Mouse (Mus musculus) limb, embryonic 14.5 days (tissue): ENCODE measurements around the gene Spats1. TPM values are rescaled to one million over a fixed set of nuclear protein-coding genes. Genes with fewer than 3 reads are reported as not detected.

Experiments used
- ATAC-seq: fragments of 200-750 bp; cut with Nextera tagmentation; 2 replicates; pipeline ENCODE4 v1.8.0; 2017; ENCODE audit warnings: low read depth, moderate number of reproducible peaks, moderate TSS enrichment; ENCODE audit not compliant: low FRiP score
- DNase-seq: peaks from one replicate; pipeline ENCODE4 v3.0.0-alpha.2; 2015; ENCODE audit warnings: low spot score
- H3K27ac ChIP-seq: fragments of 300-500 bp; sonication (generic); replicated peaks from 2 replicates; pipeline ENCODE4 v1.5.1; 2014; ENCODE audit warnings: low read depth, mild to moderate bottlenecking, low read length, moderate library complexity, mixed read lengths
- H3K27me3 ChIP-seq: fragments of 300-500 bp; sonication (generic); 2 replicates; pipeline ENCODE4 v1.6.1; 2014; ENCODE audit warnings: low read length, mixed read lengths; ENCODE audit not compliant: control insufficient read depth, insufficient read depth
- H3K36me3 ChIP-seq: fragments of 300-500 bp; sonication (generic); 2 replicates; pipeline ENCODE4 v1.6.1; 2014; ENCODE audit warnings: mild to moderate bottlenecking, low read length, moderate library complexity, mixed read lengths; ENCODE audit not compliant: control insufficient read depth, insufficient read depth
- H3K4me1 ChIP-seq: fragments of 300-500 bp; sonication (generic); 2 replicates; pipeline ENCODE4 v1.6.1; 2014; ENCODE audit warnings: antibody characterized with exemption, low read length, mixed read lengths; ENCODE audit not compliant: control insufficient read depth, insufficient read depth
- H3K4me2 ChIP-seq: fragments of 300-500 bp; sonication (generic); replicated peaks from 2 replicates; pipeline ENCODE4 v1.6.1; 2014; ENCODE audit warnings: low read depth, mild to moderate bottlenecking, low read length, moderate library complexity; ENCODE audit not compliant: severe bottlenecking
- H3K4me3 ChIP-seq: fragments of 300-500 bp; sonication (generic); replicated peaks from 2 replicates; pipeline ENCODE4 v1.5.1; 2014; ENCODE audit warnings: low read length
- H3K9ac ChIP-seq: fragments of 300-500 bp; sonication (generic); 2 replicates; pipeline ENCODE4 v1.6.1; 2014; ENCODE audit warnings: mild to moderate bottlenecking, low read depth, low read length, moderate library complexity; ENCODE audit not compliant: severe bottlenecking
- H3K9me3 ChIP-seq: fragments of 300-500 bp; sonication (generic); 2 replicates; pipeline ENCODE4 v1.6.1; 2016; ENCODE audit warnings: low read length; ENCODE audit not compliant: control insufficient read depth
- POLR2A ChIP-seq: fragments of 200-500 bp; IDR thresholded peaks from 2 replicates; pipeline ENCODE4 v1.8.0; 2012; ENCODE audit warnings: inconsistent platforms, mild to moderate bottlenecking, moderate library complexity, borderline replicate concordance; ENCODE audit not compliant: insufficient read depth, insufficient read length; ENCODE audit errors: extremely low read depth
- WGBS: fragments of 180-500 bp; shearing (Covaris S2); extraction: QIAGEN DNeasy Blood & Tissue Kit; methylation state at CpG from one replicate; pipeline ENCODE4 v1.1.7; 2014; 5-methylcytosine and 5-hydroxymethylcytosine counted together
- polyA plus RNA-seq, 2 experiments: library from polyadenylated mRNA; depleted of rRNA in 1 of 2; stranded (reverse) in 1 of 2; unstranded in 1 of 2; fragments of >200 nt; fragmentation: Nextera tagmentation in 1 of 2; extraction: Ambion mirVana in 1 of 2; gene quantifications; 2 replicates each; pipeline versions ENCODE4 v1.2.1 to v1.2.3; 2012 to 2014

Spats1 gene
- polyA plus RNA-seq, 2 experiments = 0.44 to 0.62 TPM

DNA sequence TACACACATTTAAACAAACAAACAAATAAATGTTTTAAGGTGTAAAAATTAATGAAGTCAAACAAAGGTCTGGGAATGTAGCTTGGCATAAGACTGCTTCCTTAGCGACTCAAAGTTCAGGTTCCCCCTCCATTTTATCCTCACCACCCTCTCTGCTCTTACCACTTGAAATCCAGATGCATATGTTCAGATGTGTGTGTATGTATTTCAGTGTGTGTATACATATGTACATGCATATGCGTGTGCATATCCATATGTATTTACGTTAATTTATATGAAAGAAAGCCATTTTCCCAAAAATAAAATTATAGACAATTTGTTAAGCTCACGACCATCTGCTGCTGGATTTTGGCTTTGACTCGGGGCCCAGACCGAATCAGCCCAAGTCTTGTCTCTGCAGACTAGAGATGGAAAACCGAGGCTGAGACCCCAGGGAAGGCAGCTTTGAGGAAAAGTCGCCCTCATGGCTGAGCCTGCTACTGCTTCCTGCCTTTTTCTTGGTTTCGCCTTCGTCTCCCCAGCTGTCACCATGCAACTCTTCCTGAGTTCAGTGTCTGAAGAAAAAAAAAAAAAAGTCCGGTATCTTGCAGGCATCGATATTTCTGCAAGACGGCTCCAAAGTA is 15.4 kb upstream of the Spats1 start:
- no peaks in the 10 kb centered on the region for H3K4me1 ChIP-seq
- no peak for TF ChIP-seq POLR2A
- H3K36me3 ChIP-seq = no peaks in the 10 kb centered on the region
- WGBS = 72% methylated on average over 13 of the region's 13 CpGs
- ATAC-seq (no peak), DNase-seq (no peak)
- H3K27me3 ChIP-seq = no peaks in the 10 kb centered on the region
- H3K9me3 ChIP-seq = no peaks in the 10 kb centered on the region
- no peak overlapping the region for H3K27ac ChIP-seq
- H3K4me3 ChIP-seq = no peak overlapping the region
- no peak overlapping the region for H3K9ac ChIP-seq
- no peak overlapping the region for H3K4me2 ChIP-seq

DNA sequence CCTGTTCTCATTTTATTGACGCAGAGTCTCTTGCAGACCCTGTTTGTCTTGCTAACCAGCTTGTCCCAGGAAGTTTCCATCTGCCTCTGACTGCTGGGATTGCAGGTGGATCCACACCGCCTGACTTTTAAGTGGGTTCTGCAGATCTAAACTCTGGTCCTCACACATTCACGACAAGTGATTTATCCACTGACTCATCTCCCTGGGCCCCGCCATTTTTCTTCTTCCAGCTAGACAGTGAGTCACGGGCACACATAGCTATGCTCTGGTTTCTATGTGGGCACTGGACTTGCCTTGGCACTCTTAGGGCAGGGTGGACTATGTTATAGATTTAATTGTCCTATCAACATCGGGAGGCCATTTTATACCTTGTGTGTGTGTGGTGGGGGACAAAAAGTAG is 14.5 kb upstream of the Spats1 start:
- TF ChIP-seq POLR2A = no peak
- H3K27me3 ChIP-seq = no peaks in the 10 kb centered on the region
- no peak overlapping the region for H3K27ac ChIP-seq
- no peak for ATAC-seq
- no peak overlapping the region for H3K9ac ChIP-seq
- H3K9me3 ChIP-seq = no peaks in the 10 kb centered on the region
- 83% methylated on average over 6 of the region's 6 CpGs for WGBS
- no peak overlapping the region for H3K4me3 ChIP-seq
- H3K4me1 ChIP-seq = no peaks in the 10 kb centered on the region
- H3K4me2 ChIP-seq = no peak overlapping the region
- no peak for DNase-seq
- H3K36me3 ChIP-seq = no peaks in the 10 kb centered on the region

DNA sequence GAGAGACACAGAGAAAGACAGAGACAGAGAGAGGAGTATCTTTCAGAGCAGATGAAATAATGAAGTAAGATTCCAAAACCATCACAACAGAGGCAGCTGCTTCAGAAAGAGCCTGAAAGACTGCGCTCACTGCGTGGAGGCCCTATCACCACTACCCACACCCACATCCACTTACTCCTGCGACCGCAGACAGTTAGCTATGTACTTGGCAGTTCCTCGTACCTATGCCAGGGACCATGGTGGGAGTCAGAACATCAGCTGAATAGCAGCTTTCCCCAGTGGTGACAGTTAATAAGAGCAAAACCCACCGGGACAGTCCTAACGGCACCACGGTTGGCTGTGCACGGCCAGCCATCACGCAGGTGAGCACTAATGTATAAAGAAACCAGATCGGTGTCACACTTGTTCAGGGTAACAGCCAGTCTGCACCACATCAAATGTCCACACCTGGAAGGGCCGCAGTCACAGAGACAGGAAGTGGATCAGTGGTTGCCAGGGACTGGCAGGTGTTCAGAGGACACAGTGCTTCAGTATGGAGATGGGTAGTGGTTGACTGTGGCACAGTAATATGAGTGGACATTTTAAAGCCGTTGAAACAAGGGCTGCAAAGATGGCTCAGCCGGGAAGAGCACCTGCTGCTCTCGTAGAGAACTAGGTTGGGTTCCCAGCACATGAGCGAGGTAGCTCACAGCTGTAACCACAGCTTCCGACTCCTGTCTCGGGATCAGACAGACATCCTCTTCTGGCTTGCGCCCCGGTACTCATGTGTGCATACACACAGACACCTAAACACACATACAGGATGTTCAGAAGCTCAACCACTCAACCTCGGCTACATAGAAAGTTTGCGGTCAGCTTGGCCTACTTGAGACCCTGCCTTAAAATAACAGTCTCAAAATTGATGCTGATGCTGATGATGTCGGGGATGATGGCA is 13.4 kb upstream of the Spats1 start:
- Histone ChIP-seq H3K27ac (no peak overlapping the region), H3K27me3 (no peaks in the 10 kb centered on the region), H3K4me1 (no peaks in the 10 kb centered on the region), H3K36me3 (no peaks in the 10 kb centered on the region), H3K4me3 (no peak overlapping the region), H3K9ac (no peak overlapping the region), H3K4me2 (no peak overlapping the region), H3K9me3 (no peaks in the 10 kb centered on the region)
- no peak for ATAC-seq
- no peak for TF ChIP-seq POLR2A
- no peak for DNase-seq
- 84% methylated on average over 23 of the region's 23 CpGs for WGBS

DNA sequence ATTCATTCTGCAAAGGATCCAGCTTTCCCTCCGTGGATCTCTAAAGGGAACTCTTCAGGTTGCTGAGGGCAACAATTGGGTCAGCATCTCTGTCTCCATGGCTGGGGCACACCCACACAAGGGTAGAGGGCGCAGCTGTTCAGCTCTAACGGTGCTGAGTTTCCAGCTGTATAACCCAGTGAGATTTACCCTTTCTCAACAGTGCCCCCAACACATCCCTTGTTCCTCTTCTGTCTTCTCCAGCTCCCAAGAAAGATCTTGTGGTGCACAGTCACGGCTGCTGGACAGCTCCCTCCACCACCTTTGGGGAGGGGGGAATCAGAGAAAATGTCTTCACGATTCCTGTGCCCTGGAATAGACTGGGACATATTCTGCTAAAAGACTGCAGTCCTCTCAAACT is 12.0 kb upstream of the Spats1 start:
- H3K9ac ChIP-seq = no peak overlapping the region
- H3K4me2 ChIP-seq = no peak overlapping the region
- H3K4me3 ChIP-seq = no peak overlapping the region
- no peaks in the 10 kb centered on the region for H3K4me1 ChIP-seq
- WGBS = 15% methylated on average over 5 of the region's 5 CpGs
- DNase-seq (no peak), ATAC-seq (no peak)
- TF ChIP-seq POLR2A = no peak
- no peaks in the 10 kb centered on the region for H3K27me3 ChIP-seq
- no peak overlapping the region for H3K27ac ChIP-seq
- H3K36me3 ChIP-seq = no peaks in the 10 kb centered on the region
- no peaks in the 10 kb centered on the region for H3K9me3 ChIP-seq

DNA sequence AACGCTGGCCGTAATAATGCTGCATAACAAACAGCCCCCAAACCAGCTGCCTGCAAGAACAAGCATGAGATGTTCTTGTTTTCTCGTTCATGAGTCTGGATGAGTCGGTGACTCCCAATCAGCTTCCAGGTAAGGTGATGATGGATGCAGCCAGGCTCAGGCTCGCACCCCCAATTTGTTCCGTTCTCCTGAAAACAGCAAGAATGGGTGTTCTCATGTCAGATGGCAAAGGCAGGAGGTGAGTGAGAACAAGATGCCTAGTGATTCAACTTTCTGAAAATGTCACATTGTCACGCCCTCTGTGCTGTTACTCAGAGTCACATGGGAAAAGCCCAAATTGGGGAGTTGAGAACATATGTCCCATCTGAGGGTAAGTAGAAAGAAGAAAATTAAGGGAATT is 10.4 kb upstream of the Spats1 start:
- Histone ChIP-seq H3K27me3 (no peaks in the 10 kb centered on the region), H3K9ac (no peak overlapping the region), H3K4me3 (no peak overlapping the region), H3K36me3 (no peaks in the 10 kb centered on the region), H3K4me2 (no peak overlapping the region), H3K27ac (no peak overlapping the region), H3K4me1 (no peaks in the 10 kb centered on the region), H3K9me3 (no peaks in the 10 kb centered on the region)
- TF ChIP-seq POLR2A = no peak
- 86% methylated on average over 7 of the region's 7 CpGs for WGBS
- ATAC-seq (no peak), DNase-seq (no peak)
